Mouse (Mus musculus): ENCODE measurements around the gene Ces3a. TPM values are rescaled to one million over a fixed set of nuclear protein-coding genes. Genes with fewer than 3 reads are reported as not detected.
"Not testable (repeated sequence)": the region's sequence is repeated elsewhere in the genome, so short reads cannot be mapped to it uniquely, and the experiment has no call there.

Gene Ces3a
- total RNA-seq (2021): not detected

DNA sequence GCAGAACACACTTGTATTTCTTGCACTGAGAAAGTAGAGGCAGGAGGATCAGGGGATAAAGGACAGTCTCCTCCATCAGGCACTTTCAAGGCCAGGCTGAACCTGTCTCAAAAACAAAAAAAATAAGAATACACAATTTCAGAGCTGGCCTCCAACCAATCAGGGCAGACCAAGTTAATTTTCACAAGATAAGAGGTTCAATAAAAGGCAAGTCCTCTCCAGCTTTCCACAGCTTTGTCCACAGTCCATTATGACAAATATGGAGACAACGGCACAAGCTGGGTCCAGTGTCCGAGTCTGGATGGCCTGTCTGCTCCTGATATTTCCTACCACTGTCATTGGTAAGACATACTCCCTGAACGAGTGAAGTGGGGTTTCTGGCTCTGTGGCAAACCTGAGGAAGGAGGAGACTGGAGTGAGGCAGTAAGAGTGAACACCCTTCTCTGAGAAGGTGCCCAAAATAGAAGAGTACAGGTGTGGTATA is at the start of gene Ces3a:
Gene Ces3a (plus strand): TSS at position 231 of the 484 bp plus-strand sequence.
- intact Hi-C loops (cut with DNase I): no loop called here
- no peak for DNase-seq (ENCODE audit: low spot score in 2 of 2)

DNA sequence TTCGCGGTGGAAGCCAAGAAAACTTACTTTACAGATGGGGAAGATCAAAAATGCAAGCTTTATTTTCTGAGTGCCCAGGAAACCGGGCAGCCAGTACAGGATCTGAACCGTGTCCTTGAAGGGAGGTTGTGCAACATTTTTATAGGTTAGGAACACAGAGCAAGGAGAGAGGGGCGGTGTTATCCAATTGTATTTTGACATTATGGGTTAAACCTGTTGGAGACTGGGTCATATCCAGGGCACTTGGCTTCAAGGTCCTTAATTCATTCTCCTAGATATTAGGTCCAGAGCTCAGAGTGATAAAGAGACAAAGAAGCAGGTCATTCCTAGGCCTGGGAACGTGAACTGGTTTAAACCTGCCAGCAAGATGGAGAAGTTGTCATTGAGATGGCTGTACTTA is 49.2 kb upstream of the Ces3a start:
- DNase-seq (ENCODE audit: low spot score in 2 of 2): no peak
- intact Hi-C loops (cut with DNase I): no loop called here

DNA sequence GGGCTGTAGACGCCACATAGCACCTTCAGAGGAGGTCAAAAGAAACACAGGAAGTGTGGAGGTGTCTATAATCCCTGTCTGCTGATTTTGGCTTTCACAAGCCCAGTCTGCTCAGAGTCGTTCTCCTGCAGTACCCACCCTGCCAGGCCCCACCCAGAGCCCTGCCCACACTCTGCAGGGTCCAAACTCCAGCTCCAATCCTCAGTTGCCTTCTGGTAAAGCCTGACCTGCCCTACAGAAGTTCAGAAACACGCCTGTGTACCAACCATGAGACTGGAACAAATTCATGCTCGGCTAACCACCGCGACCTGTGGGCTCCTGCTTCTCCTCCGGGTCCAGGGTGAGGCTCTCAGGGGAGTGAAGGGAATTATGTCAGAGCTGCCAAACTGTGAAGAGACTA is 47.8 kb upstream of the Ces3a start, which contains the start of gene Ces2h:
Gene Ces2h (plus strand): TSS at position 268 of the 400 bp plus-strand sequence.
- intact Hi-C loops (cut with DNase I): no loop called here
- no peak for DNase-seq (ENCODE audit: low spot score in 2 of 2)

DNA sequence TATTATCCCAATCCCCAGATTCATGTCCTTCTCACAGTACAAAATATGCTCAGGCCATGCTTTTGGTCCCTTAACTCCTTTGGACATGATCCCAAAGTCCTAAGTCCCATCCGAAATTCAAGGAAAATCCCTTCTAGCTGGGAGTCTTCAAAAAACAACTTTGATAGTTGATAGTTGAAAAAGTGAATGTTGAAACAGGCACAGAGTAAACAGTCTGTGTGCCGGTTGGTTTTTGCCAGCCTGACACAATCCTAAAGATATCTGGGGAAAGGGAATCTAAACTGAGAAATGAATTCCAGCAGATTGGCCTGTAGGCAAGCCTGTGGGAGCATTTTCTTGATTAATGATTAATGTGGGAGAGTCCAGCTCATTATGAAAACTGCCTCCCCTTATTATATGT is 38.4 kb upstream of the Ces3a start:
- intact Hi-C loops (cut with DNase I): no loop called here
- DNase-seq (ENCODE audit: low spot score in 2 of 2): no peak

DNA sequence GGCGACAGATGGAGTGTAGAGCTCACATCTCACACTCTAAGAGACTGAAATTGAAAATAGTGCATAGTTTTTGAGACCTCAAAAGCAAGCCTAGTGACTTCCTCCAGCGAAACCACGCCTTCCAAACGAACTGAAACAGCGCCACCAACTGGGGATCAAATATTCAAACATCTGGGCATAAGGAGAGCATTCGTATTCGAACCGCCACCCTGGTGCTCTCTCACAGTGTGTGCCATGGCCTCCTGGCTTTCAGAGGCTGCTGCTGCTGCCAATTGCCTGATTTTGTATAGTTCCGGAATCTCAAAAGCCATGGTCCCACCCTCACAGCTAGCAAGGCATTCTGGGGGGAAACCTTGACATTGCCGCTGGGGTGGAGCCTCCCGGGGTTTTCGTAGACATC is 37.3 kb upstream of the Ces3a start:
- no peak for DNase-seq (ENCODE audit: low spot score in 2 of 2)
- intact Hi-C loops (cut with DNase I): no loop called here

DNA sequence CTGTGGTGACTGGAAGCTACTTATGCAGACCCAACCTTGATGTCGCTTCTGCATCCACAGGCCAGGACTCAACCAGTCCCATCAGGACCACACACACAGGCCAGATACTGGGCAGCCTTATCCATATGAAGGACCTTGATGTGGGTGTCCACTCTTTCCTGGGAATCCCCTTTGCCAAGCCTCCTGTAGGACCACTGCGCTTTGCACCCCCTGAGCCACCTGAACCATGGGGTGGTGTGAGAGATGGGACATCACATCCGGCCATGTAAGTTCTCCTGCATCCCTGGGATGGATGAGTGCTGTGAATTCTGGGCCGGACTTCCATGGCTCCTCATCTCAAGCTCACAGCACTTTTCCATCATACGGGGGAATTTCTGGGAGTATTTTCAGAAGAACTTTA is 34.0 kb upstream of the Ces3a start:
- DNase-seq (ENCODE audit: low spot score in 2 of 2): no peak
- intact Hi-C loops (cut with DNase I): no loop called here

DNA sequence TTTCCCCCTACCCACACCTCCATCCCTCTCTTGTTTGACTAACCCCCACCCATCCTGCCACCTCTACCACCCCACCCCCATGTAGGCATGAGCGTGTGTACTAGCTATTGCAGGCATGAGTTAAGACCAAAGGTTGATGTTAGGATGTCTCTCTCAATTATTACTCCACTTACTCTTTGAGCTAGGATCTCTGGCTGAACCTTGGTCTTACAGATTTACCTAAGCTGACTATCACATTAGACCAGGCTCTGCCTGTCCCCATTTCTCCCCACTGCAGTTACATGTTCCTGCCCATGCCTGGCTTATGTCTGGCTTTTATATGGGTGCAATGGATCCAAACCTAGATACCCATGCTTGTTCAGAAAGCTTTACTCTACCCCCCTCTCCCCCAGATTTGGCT is 26.4 kb upstream of the Ces3a start:
- intact Hi-C loops (cut with DNase I): no loop called here
- no peak for DNase-seq (ENCODE audit: low spot score in 2 of 2)

DNA sequence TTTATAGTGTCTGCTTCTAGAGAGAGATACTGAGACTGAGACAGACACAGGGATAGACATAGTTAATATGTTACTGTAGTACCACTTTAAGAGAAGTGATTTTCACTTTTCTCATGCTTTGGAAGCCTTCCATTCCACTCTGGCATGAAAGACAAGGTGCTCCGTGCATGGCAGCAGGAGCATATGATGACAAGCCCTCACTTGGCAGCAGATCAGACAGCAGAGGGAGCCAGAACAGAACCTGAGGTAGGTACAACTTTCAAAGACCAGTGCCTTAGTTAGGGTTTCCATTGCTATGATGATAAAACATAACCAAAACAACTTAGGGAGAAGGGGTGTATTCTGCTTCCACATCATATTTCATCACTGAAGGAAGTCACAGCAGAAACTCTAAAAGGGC is 25.3 kb upstream of the Ces3a start:
- peak in 1 of 2 experiments; percentile 3 for DNase-seq (ENCODE audit: low spot score in 2 of 2)
- intact Hi-C loops (cut with DNase I): no loop called here

DNA sequence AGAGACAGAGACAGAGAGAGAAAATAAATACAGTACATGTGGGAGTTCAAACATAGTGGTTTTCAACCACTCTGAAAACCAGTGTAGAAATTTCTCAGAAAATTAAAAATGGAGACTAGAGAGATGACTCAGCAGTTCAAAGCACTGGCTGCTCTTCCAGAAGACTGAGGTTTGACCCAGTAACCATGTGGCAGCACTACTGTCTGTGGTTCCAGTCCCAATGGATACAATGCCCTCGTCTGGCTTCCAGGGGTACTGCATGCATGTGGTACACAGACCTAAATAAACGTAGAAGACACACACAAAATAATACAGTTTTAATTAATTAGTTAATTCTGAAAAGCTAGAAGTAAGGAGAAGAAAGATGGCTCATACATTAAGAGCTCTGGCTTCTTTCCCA is 23.4 kb upstream of the Ces3a start:
- intact Hi-C loops (cut with DNase I): no loop called here
- DNase-seq (ENCODE audit: low spot score in 2 of 2): no peak

DNA sequence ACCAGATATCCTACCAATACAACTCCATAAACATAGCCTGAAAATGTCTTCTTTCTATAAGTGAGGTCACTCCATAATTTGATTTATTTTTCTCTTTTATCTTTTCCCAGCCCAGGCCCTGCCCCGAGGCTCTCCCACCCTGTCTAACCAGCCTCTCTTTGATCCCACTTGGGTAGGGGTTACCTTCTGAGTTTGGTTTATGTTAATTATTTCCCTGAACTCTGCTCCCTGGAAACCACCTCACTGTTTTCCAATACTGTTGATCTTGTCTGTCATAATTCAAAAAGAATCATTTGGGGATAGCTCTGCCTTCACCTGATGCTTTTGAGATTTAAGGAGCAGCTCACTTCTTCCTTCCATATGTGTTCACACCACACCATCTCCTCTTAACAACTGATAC is 4.9 kb upstream of the Ces3a start:
- no peak for DNase-seq (ENCODE audit: low spot score in 2 of 2)
- intact Hi-C loops (cut with DNase I): no loop called here

DNA sequence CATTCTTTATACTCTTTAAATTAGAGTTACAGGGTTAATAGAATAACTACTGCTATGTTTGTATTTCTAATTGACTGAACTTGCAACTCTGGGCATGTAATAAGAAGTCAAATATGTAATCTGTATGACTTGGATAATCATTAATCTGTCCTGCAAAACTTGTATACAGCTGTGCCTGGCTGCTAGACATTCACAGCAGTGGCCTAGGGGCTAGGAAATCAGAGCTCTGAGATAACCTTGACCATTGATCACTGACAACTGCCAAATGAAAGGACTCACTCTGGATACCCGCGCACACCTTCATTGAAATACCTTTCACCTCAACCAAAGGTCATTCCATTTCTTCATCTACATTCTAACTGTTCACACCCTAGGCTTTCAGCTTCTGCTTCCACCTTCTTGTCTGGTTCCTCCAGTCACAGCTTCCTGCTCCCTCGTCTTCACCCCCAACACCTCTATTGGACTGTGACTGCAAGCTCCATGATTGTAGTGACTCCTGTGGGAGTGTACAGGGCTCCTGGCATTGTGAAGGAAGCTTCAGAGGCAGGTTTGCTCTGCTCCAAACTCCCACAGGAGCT is 2.5 kb upstream of the Ces3a start:
- no peak for DNase-seq (ENCODE audit: low spot score in 2 of 2)
- intact Hi-C loops (cut with DNase I): no loop called here

DNA sequence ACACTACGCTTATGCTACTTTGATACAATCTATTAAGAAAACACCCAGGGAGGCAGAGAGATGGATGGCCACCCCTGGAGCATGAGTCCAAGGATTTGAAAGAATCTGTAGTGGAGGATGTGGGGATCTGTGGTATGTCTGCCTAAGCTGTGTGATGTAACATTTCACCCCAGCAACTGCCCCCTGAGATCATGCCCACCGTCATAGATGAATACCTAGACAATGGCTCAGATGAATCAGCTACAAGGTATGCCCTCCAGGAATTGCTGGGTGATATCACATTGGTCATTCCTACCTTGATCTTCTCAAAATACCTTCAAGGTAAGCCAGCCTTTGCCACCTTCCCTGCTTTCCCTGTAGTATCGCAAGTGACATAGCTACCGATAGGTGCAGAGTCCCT is 7.8 kb downstream of the Ces3a start:
- no peak for DNase-seq (ENCODE audit: low spot score in 2 of 2)
- intact Hi-C loops (cut with DNase I): no loop called here

DNA sequence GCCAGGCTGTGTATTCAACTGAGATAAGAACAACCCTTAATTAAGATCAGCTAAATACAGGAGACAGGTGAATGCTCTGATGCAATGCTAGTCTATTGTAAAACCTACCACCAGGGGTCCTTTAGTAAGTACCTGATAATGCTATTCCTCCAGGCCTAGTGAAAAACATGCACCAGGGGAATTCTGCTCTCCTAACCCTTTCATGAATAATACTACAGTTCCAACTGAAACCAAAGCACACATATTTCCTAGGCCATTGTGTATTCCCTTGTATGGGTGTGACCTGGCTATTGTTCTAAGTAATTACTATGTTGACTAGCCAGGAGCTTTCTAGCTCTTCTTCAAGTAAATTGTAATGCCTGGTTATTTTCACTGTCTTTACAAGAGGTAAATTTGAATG is 11.7 kb downstream of the Ces3a start:
- intact Hi-C loops (cut with DNase I): no loop called here
- DNase-seq (ENCODE audit: low spot score in 2 of 2): no peak

DNA sequence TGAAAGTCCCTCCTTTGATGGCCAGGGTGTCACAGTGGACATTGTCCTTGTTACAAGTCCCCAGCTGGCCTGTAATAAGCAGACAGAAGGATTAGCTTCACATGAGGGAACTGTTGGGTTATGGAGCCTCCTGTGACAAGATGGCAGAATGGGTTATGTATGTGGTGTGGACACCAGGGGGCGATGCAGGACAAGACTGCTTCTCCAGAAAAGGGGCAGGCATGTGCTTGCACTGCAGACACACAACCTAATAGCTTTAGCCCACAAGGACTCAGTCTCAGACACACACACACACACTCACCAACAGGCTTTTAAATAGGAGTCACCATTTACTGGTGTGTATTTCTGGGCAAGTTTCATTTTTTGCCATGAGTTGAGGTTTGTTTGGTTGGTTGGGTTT is 18.4 kb downstream of the Ces3a start:
- DNase-seq (ENCODE audit: low spot score in 2 of 2): peak in 1 of 2 experiments; percentile 3
- intact Hi-C loops (cut with DNase I): no loop called here

DNA sequence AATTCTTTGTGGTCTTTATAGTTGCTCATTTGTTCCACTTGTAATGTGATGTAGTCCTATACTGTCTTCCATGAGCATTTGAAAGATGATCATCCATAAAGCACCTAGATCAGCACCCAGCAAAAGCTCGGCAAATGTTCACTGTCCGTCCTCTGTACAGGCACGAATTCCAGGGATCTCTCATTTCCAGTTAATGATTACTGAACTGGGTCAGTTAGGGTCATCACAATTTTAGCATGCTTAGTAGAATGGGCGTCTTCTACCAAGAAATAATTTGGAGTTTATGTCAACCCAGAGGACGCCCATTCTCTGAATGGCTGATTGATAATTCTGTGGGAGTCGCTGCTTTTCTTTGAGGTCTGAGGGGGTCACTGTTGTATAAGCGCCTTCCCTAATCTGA is 19.5 kb downstream of the Ces3a start:
- intact Hi-C loops (cut with DNase I); DNase-seq (ENCODE audit: low spot score in 2 of 2): not testable (repeated sequence)

DNA sequence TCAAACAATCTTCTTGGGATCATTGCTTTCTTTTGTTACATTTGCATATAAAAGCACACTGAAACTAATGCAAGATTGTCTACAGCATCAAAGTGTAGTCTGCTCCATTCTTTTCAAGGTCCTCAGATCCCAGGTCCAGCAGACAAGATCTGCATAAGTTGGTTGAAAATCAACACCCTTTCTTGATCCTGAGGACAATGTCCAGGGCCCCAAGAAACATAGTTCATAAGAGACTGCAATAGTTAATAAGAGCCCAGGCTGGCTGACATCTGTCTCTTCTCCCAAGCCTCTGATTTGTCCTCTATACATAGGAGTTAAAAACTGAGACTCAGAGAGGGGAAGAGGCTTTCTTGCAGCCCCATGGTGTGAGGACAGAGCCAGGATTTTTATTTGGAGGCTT is 20.6 kb downstream of the Ces3a start:
- no peak for DNase-seq (ENCODE audit: low spot score in 2 of 2)
- intact Hi-C loops (cut with DNase I): no loop called here

DNA sequence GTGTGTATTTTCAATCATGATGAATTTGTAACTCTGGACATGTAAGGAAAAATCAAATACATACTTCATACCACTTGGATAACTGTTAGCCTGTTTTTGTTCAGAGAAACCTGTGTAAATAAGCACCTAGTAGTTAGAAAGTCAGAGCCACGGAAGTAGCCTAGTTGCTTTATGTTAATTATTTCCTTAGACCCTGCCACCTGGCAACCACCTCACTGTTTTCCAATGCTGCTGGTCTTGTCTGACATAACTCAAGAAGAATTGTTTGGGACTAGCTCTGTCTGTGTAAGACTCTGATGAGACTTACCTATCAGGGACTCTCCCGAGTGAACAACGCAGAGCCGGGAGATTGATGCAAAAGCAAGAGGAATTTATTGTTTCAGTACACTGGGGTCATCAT is 28.2 kb downstream of the Ces3a start:
- intact Hi-C loops (cut with DNase I): no loop called here
- DNase-seq (ENCODE audit: low spot score in 2 of 2): no peak

DNA sequence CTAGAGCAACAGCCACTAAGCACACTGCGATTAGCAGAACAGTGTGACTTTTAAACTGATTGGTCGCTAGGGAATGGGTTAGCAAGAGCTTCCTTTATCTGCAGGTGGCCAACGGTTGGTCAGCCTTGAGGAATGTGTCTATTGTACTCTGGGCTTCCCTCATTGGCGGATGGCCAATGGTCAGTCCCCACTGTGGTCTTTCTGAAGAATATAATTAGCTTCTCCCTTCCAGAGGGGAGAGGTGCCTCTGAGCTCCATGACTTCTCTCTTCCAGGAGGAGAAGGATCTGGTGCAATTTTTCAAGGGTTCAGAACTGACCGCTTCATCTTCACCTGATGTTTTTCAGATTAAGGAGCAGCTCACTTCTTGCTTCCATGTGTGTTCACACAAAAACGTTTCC is 28.7 kb downstream of the Ces3a start:
- intact Hi-C loops (cut with DNase I): no loop called here
- DNase-seq (ENCODE audit: low spot score in 2 of 2): no peak

DNA sequence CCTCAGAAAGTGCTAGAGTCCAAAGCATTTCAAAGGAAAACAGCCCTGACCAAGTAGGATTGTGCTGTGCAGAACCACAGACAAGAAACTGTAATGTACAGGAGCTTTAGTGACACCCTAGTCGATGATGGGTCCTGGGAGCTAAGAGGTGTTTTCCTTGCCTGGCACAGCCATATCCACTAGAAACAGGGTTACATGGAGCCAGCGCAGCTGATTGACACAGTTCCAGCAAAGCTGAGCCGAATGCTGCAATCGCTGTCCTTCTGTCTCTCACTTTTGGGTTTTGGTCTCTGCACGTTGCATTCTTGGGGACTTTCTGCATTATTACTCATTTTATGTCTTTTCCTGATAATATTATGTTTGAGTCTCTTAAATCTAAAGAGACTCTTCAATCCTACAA is 30.2 kb downstream of the Ces3a start:
- no peak for DNase-seq (ENCODE audit: low spot score in 2 of 2)

DNA sequence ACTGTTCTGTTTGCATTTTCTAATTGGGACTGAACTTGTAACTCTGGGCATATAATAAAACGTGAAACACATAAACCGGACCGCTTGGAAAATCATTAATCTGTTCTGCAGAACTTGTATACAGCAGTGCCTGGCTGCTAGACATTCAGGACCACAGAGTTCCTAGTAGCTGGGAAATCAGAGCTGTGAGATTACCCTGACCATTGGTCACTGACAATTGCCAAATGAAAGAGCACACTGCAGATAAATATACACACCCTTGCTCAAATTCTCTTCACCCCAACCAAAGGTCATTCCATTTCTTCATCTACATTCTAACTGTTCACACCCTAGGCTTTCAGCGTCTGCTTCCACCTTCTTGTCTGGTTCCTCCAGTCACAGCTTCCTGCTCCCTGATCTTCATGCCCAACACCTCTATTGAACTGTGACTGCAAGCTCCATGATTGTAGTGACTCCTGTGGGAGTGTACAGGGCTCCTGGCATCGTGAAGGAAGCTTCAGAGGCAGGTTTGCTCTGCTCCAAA is 32.5 kb downstream of the Ces3a start:
- DNase-seq (ENCODE audit: low spot score in 2 of 2): no peak
- intact Hi-C loops (cut with DNase I): no loop called here

More for the DNA sequence above, 30.2 kb downstream of the Ces3a start:
- intact Hi-C loops (cut with DNase I): no loop called here

DNA sequence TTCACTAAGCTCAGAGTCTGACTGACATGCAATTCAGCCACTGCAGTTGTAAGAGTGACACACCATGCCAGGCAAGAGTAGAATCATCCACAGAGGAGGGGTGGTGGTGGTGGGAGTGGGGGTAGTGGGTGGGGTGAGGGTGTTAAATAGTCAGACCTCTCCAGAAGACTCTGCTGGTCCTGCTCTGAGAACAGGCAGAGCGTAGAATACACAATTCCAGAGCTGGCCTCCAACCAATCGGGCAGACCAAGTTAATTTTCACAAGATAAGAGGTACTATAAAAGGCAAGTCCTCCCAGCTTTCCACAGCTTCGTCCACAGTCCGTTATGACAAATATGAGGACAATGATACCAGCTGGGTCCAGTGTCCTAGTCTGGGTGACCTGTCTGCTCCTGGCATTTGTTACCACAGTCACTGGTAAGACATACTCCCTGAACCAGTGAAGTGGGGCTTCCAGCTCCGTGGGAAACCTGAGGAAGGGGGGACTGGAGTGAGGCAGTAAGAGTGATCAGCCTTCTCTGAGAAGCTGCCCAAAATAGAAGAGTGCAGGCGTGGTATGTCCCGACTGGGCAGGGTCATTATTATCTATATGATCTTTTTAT is 35.1 kb downstream of the Ces3a start, which contains the start of gene Ces3b:
Gene Ces3b (plus strand): TSS at position 305 of the 602 bp plus-strand sequence.
- intact Hi-C loops (cut with DNase I): no loop called here
- DNase-seq (ENCODE audit: low spot score in 2 of 2): no peak

All from left cerebral cortex, postnatal 25 days (tissue).